10 mouse cellular contexts compared by ENCODE assay signal in the genomic region with DNA sequence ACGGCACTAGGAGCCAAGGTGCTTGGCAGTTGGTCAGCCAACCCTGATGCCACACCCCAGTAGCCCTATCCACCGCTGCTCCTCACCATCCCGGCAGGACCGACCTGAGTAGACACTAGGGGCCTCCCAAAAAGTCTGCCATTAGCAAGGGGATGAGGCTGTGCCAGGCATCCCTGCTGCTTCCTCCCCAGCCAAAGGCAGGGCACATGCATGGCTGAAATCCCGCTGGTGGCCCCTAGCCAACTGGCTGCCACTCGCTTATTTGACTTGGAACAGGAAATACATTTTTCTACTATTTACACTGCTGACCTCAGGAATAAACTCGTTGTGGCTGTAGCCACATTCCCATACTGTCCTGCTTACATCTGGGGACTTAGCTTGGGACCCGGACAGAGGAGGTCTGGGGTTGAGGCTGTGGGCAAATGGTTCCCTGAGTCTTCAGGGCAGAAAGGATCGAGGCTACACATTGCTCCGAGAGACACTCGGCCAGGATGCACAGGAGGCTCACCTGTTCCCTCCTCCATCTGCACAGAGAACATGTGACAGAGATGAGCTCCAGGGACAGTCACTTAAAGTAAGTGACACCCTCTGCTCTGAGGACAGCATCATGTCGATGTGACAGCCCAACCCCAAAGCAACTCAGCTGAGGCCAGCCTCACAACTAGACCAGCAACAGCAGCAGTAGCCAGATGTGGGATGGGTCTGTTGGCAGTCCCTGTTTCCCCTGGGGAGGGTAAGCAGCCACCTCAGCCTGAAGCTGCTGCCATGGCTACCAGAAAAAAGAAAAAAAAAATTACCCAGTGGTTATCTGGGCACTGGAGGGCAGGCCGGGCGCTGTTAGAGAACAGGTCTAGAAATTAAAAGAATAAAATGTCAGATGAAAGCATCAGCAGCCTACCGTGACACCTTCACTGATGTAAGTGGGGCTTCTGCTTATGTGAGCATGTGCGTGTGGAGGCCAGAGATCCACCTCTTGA. TPM values are rescaled to one million over a fixed set of nuclear protein-coding genes. Genes with fewer than 3 reads are reported as not detected.
DNase-seq lines count a peak whose midpoint lies in the region; ATAC-seq lines count a peak whose summit lies in the region.
"Had no signal": no experiment of that assay in that cellular context is flagged by ENCODE, and none has a peak within 500 bp of the region (broad histone marks: within the 10 kb centered on the region; RNA-seq: fewer than 3 reads in every experiment).

No protein-coding gene starts in this region.

- H3K9me3 ChIP-seq in limb, embryonic 13.5 days = no peaks in the 10 kb centered on the region
- H3K9me3 ChIP-seq in limb, embryonic 10.5 days (replicated peaks) = no peaks in the 10 kb centered on the region
- H3K9me3 ChIP-seq in lung, embryonic 15.5 days = no peaks in the 10 kb centered on the region

- H3K4me2 ChIP-seq in limb, embryonic 13.5 days (replicated peaks) = no peak overlapping the region
- H3K4me2 ChIP-seq in lung, embryonic 15.5 days = peak overlapping the region; percentile 26; the same call in 1 of the 2 replicates

- H3K27me3 ChIP-seq in limb, embryonic 13.5 days = no peaks in the 10 kb centered on the region
- no peaks in the 10 kb centered on the region for H3K27me3 ChIP-seq in limb, embryonic 10.5 days (ENCODE audit: low read depth, poor library complexity, severe bottlenecking)
- no peaks in the 10 kb centered on the region for H3K27me3 ChIP-seq in lung, embryonic 15.5 days

- no peak overlapping the region for H3K4me3 ChIP-seq in limb, embryonic 13.5 days
- no peak overlapping the region for H3K4me3 ChIP-seq in limb, embryonic 10.5 days
- no peak overlapping the region for H3K4me3 ChIP-seq in lung, embryonic 15.5 days
- H3K4me3 ChIP-seq: erythroblast, embryonic 14.5 days had no signal

- no peak overlapping the region for H3K9ac ChIP-seq in limb, embryonic 13.5 days
- H3K9ac ChIP-seq in lung, embryonic 15.5 days = no peak overlapping the region

- intact Hi-C loops in heart, postnatal 10 days (cut with DNase I) = no loop called here

- no peak overlapping the region for H3K27ac ChIP-seq in limb, embryonic 13.5 days
- H3K27ac ChIP-seq in limb, embryonic 10.5 days = no peak overlapping the region; the same call in 1 of the 2 replicates
- peak overlapping the region; percentile 52 for H3K27ac ChIP-seq in lung, embryonic 15.5 days

- peaks cover 9% of the 10 kb centered on the region; the same call in 1 of the 2 replicates for H3K4me1 ChIP-seq in limb, embryonic 13.5 days
- H3K4me1 ChIP-seq in limb, embryonic 10.5 days = peaks cover 4% of the 10 kb centered on the region; the same call in 1 of the 2 replicates
- peaks cover 13% of the 10 kb centered on the region for H3K4me1 ChIP-seq in lung, embryonic 15.5 days

- no peak for DNase-seq in limb, embryonic 10.5 days (ENCODE audit: low spot score)
- peak; percentile 75 to 80 for DNase-seq in cerebellum, adult 18-20 months
- DNase-seq in heart, postnatal 10 days = peak; percentile 67 to 75
- DNase-seq in right cerebral cortex, postnatal 36 days (ENCODE audit: low spot score in 2 of 2) = no peak
- no peak for DNase-seq in B cell, adult 2 months
- no peak for DNase-seq in retina, embryonic 14.5 days (ENCODE audit: low spot score)

- H3K36me3 ChIP-seq in limb, embryonic 13.5 days = no peaks in the 10 kb centered on the region
- no peaks in the 10 kb centered on the region for H3K36me3 ChIP-seq in limb, embryonic 10.5 days
- H3K36me3 ChIP-seq in lung, embryonic 15.5 days = no peaks in the 10 kb centered on the region

- 72% methylated on average over 16 of the region's 16 CpGs for WGBS in limb, embryonic 13.5 days
- WGBS in limb, embryonic 10.5 days = 81% methylated on average over 16 of the region's 16 CpGs
- WGBS in lung, embryonic 15.5 days = 49% methylated on average over 16 of the region's 16 CpGs

- ATAC-seq in limb, embryonic 13.5 days (ENCODE audit: low FRiP score, low read depth) = peak; percentile 24; the same call in 1 of the 2 replicates
- peak; percentile 47 for ATAC-seq in lung, embryonic 15.5 days (ENCODE audit: borderline replicate concordance, extremely low read depth, low FRiP score, low TSS enrichment)

RNA-seq across cellular contexts. Expression of gene Wnt4, which starts 45.5 kb away (rescaled TPM):
- polyA plus RNA-seq in limb, embryonic 13.5 days (2015; fragmentation: Nextera tagmentation; extraction: Ambion mirVana) = 5.1 and 5.3 TPM in 2 replicates
- polyA plus RNA-seq in limb, embryonic 10.5 days (2016; fragmentation: Nextera tagmentation; extraction: Ambion mirVana) = 1.3 and 1.4 TPM in 2 replicates
- under 1 TPM; 0.48 to 0.84 TPM for total RNA-seq in heart, postnatal 10 days (2021)
- 1.8 and 1.9 TPM in 2 replicates for polyA plus RNA-seq in lung, embryonic 15.5 days (2015; fragmentation: Nextera tagmentation; extraction: Ambion mirVana)
- total RNA-seq: MEL had no signal

Comparison
In these comparisons a context has a peak if more than half of its experiments do, and no peak if none do; other contexts are left out.
1. DNase-seq: peak in cerebellum, adult 18-20 months (2 of 2) and heart, postnatal 10 days (2 of 2); none in limb, embryonic 10.5 days (single experiment), right cerebral cortex, postnatal 36 days (0 of 2), B cell, adult 2 months (0 of 2) and retina, embryonic 14.5 days (single experiment).